Mouse (Mus musculus): ENCODE results near the gene Wwp2. TPM values are rescaled to one million over a fixed set of nuclear protein-coding genes. Genes with fewer than 3 reads are reported as not detected.

Gene Wwp2
- polyA plus RNA-seq (2014; fragmentation: Nextera tagmentation; extraction: Ambion mirVana), result 51.1 and 59.3 TPM in 2 replicates

DNA sequence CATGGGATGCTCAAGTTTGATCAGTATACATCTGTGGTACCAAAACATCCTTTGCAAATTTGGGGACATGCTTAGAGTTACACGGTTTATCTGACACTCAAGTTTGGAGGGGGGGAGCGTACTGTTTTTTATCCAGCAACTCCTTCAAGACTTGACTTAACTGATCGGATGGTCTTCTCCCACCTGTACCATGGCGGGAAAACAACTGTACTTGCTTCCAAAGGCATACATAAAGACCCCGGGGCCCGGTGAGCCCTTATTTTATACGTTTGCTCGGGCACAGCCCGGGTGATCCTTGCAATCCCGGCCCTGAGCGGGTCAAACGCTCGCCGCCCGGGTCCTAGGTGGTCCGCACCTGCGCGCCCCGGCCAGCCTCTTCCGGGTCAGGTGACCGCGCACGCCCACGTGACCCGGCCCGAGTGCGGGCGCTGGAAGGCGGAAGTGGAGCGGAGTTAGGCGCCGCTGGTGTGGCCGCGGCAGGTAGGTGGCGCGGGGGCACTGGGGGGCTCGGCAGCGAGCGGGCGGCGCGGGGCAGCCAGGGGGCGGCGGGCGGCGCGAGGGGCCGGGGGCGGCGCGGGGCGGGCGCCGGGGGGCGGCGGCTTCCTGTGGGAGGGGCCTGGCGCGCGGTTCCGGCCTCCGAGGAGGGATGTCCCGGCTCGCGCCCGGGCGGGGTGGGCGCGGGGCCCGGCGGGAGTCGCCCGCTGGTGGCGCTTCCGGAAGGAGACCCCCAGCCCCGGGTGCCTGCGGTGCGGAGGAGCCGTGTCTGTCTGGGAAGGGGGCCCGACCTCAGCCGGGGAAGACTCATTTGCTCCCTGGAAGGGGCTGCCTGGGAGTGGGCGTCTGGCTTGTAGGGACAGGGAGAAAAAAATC lies at the start of gene Wwp2:
Wwp2 (plus strand) TSS at position 404 of the 870 bp plus-strand sequence.
- under 1% methylated on average over 49 of the region's 81 CpGs for WGBS
- ATAC-seq (replicated peaks; ENCODE audit: low FRiP score) (peak; percentile 90), DNase-seq (ENCODE audit: low spot score) (peak; percentile 90)
- Histone ChIP-seq H3K4me3 (ENCODE audit: low read depth, low read length) (peak within 1 kb of the TSS; percentile 89), H3K27me3 (ENCODE audit: control insufficient read depth, insufficient read depth, low read length) (no peaks in the 10 kb centered on the region), H3K36me3 (ENCODE audit: control insufficient read depth, insufficient read depth, low read length) (no peaks in the 10 kb centered on the region), H3K4me2 (ENCODE audit: low read depth, low read length, severe bottlenecking) (peak within 1 kb of the TSS; percentile 57), H3K4me1 (replicated peaks; ENCODE audit: control insufficient read depth, insufficient read depth, low read length) (no peaks in the 10 kb centered on the region; the same call in 1 of the 2 replicates), H3K9ac (ENCODE audit: low read length) (peak within 1 kb of the TSS; percentile 86), H3K27ac (ENCODE audit: low read depth, low read length) (peak within 1 kb of the TSS; percentile 51), H3K9me3 (ENCODE audit: control insufficient read depth, low read length) (no peaks in the 10 kb centered on the region)

DNA sequence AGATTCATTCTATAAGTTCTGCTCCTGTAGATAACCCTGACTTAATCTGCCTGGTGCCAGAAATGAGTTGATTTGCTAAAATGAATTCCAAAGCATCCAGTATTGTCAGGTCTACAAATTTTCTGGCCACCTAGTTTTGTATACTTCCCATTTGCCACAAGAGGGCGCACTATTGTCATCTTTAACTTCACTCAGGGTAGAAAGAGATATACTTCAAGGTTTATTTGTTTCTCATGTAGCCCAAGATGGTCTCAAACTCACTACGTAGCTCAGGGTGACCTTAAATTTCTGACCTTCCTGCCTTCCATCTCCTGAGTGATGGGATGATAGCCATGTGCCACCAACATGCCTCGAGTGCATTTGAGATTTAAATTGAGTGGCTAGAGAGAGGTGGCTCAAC lies 49.5 kb upstream of the Wwp2 start:
- no peak for ATAC-seq (replicated peaks; ENCODE audit: low FRiP score)
- H3K9ac ChIP-seq (ENCODE audit: low read length), result no peak overlapping the region
- no peak overlapping the region for H3K4me3 ChIP-seq (ENCODE audit: low read depth, low read length)
- H3K4me1 ChIP-seq (replicated peaks; ENCODE audit: control insufficient read depth, insufficient read depth, low read length), result no peaks in the 10 kb centered on the region
- no peak for DNase-seq (ENCODE audit: low spot score)
- H3K36me3 ChIP-seq (ENCODE audit: control insufficient read depth, insufficient read depth, low read length), result no peaks in the 10 kb centered on the region
- no peaks in the 10 kb centered on the region for H3K27me3 ChIP-seq (ENCODE audit: control insufficient read depth, insufficient read depth, low read length)
- no peaks in the 10 kb centered on the region for H3K9me3 ChIP-seq (ENCODE audit: control insufficient read depth, low read length)
- no peak overlapping the region for H3K4me2 ChIP-seq (ENCODE audit: low read depth, low read length, severe bottlenecking)
- 30% methylated on average over 3 of the region's 3 CpGs for WGBS
- H3K27ac ChIP-seq (ENCODE audit: low read depth, low read length), result no peak overlapping the region

DNA sequence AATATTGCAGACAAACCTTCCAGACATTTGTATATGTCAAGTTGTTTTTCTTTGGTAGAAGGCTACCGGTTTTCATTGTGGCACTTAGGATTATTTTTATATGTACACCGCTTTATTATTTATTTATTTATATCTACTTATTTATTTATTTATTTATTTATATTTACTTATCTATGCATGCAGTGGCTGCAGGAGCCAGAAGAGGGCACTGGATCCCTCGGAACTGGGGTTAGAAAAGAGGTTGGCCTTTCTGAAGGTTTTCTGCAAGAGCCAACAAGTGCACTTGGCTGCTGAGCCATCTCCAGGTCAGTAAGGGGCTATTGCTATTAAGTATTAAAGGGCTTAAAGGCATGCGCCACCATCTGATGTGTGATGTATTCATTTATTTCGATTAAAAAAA lies 48.3 kb upstream of the Wwp2 start:
- WGBS, result 66% methylated on average over 5 of the region's 5 CpGs
- Histone ChIP-seq H3K9ac (ENCODE audit: low read length) (no peak overlapping the region), H3K4me2 (ENCODE audit: low read depth, low read length, severe bottlenecking) (no peak overlapping the region), H3K4me3 (ENCODE audit: low read depth, low read length) (no peak overlapping the region), H3K27ac (ENCODE audit: low read depth, low read length) (no peak overlapping the region), H3K36me3 (ENCODE audit: control insufficient read depth, insufficient read depth, low read length) (no peaks in the 10 kb centered on the region), H3K27me3 (ENCODE audit: control insufficient read depth, insufficient read depth, low read length) (no peaks in the 10 kb centered on the region), H3K4me1 (replicated peaks; ENCODE audit: control insufficient read depth, insufficient read depth, low read length) (no peaks in the 10 kb centered on the region), H3K9me3 (ENCODE audit: control insufficient read depth, low read length) (no peaks in the 10 kb centered on the region)
- ATAC-seq (replicated peaks; ENCODE audit: low FRiP score) (no peak), DNase-seq (ENCODE audit: low spot score) (no peak)

DNA sequence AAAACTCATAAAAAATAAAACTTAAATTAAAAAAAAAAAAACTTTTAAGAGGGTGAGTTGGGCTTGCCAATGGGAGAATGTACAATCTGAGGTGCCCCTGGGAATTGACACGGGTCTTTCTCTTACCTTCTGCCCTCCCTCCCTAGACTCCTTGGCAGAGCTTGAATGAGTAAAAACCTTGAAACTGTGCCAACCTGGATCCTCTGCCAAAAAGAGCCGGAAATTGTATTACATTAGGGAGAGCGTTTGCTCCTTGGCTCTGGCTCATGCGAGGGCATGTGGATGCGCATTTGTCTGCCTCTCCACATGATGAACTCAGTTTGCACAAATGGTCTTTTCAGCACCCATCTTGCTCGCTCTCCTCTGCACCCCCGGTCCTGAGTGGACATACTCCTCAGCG lies 46.6 kb upstream of the Wwp2 start:
- Histone ChIP-seq H3K4me1 (replicated peaks; ENCODE audit: control insufficient read depth, insufficient read depth, low read length) (no peaks in the 10 kb centered on the region), H3K36me3 (ENCODE audit: control insufficient read depth, insufficient read depth, low read length) (no peaks in the 10 kb centered on the region), H3K9me3 (ENCODE audit: control insufficient read depth, low read length) (no peaks in the 10 kb centered on the region), H3K4me2 (ENCODE audit: low read depth, low read length, severe bottlenecking) (no peak overlapping the region), H3K4me3 (ENCODE audit: low read depth, low read length) (no peak overlapping the region), H3K27ac (ENCODE audit: low read depth, low read length) (no peak overlapping the region), H3K9ac (ENCODE audit: low read length) (no peak overlapping the region), H3K27me3 (ENCODE audit: control insufficient read depth, insufficient read depth, low read length) (no peaks in the 10 kb centered on the region)
- DNase-seq (ENCODE audit: low spot score), result no peak
- WGBS, result 92% methylated on average over 8 of the region's 8 CpGs
- ATAC-seq (replicated peaks; ENCODE audit: low FRiP score), result no peak

DNA sequence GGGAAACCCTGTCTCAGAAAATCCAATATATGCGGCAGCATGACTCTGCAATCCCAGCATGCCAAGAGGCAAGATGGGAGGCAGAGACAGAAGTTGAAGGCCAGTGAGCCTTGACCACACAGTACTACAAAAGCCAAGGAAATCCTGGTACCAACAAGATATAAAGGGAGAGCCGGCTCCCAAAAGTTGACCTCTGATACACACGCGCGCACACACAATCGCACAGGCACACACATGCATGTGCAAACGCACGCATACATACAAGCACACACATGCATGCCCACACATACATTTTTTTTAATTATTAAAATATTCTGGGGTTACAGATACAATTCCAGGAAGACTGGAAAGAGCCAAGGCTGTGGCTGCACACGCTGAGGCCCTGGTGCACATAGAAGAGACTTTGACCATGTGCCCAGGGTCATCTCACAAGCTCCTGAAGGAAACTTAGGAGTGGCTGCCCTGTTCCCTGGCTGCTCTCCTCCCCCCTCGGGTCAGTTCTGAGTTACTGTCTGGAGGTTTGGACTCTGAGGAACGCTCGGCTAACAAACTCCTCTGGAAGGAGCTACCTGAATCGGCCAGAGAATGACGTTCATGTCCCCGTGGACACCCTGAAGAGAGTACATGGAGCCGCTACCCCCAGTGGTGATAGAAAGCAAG lies 45.6 kb upstream of the Wwp2 start:
- Histone ChIP-seq H3K4me2 (ENCODE audit: low read depth, low read length, severe bottlenecking) (no peak overlapping the region), H3K9me3 (ENCODE audit: control insufficient read depth, low read length) (no peaks in the 10 kb centered on the region), H3K9ac (ENCODE audit: low read length) (no peak overlapping the region), H3K27me3 (ENCODE audit: control insufficient read depth, insufficient read depth, low read length) (no peaks in the 10 kb centered on the region), H3K27ac (ENCODE audit: low read depth, low read length) (no peak overlapping the region), H3K4me1 (replicated peaks; ENCODE audit: control insufficient read depth, insufficient read depth, low read length) (no peaks in the 10 kb centered on the region), H3K4me3 (ENCODE audit: low read depth, low read length) (no peak overlapping the region), H3K36me3 (ENCODE audit: control insufficient read depth, insufficient read depth, low read length) (no peaks in the 10 kb centered on the region)
- 91% methylated on average over 16 of the region's 16 CpGs for WGBS
- DNase-seq (ENCODE audit: low spot score) (no peak), ATAC-seq (replicated peaks; ENCODE audit: low FRiP score) (no peak)

DNA sequence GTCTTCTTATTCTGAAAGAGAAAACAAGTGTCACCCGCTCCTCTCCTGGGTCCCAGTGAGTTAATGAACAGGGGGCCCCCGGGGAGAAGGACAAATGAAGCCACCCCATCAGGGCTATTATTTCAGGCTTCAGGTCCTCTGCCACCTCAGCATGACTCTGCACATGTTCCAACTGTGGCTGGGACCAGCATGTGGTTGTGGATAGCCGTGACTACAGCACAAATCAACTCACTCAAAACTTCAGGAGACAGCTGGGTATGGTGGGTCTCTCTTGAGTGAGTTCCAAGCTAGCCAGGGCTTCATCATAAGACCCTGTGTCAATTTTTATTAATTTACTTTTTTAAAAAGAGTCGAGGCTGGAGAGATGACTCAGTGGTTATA lies 45.0 kb upstream of the Wwp2 start:
- Histone ChIP-seq H3K9me3 (ENCODE audit: control insufficient read depth, low read length) (no peaks in the 10 kb centered on the region), H3K27me3 (ENCODE audit: control insufficient read depth, insufficient read depth, low read length) (no peaks in the 10 kb centered on the region), H3K27ac (ENCODE audit: low read depth, low read length) (no peak overlapping the region), H3K4me1 (replicated peaks; ENCODE audit: control insufficient read depth, insufficient read depth, low read length) (no peaks in the 10 kb centered on the region), H3K4me2 (ENCODE audit: low read depth, low read length, severe bottlenecking) (no peak overlapping the region), H3K9ac (ENCODE audit: low read length) (no peak overlapping the region), H3K36me3 (ENCODE audit: control insufficient read depth, insufficient read depth, low read length) (no peaks in the 10 kb centered on the region), H3K4me3 (ENCODE audit: low read depth, low read length) (no peak overlapping the region)
- no peak for DNase-seq (ENCODE audit: low spot score)
- WGBS, result 68% methylated on average over 4 of the region's 4 CpGs
- no peak for ATAC-seq (replicated peaks; ENCODE audit: low FRiP score)

DNA sequence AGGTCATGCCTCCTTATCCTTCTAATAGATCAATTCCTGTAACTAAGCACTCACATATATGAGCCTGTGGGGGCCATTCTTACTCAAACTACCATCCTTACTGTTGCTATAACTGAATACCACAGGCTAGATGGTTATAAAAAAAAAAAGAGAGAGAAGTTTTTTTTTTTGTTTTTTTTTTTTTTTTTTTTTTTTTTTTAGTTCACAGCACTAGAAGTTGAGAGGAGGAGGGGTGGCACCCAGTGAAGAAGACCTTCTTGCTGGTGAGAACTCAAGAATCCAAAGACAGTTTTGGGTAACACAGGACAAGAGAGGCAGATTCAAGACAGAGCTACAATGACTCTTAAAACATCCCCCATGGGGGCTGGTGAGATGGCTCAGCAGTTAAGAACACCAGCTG lies 40.8 kb upstream of the Wwp2 start:
- H3K4me2 ChIP-seq (ENCODE audit: low read depth, low read length, severe bottlenecking), result no peak overlapping the region
- H3K27ac ChIP-seq (ENCODE audit: low read depth, low read length), result no peak overlapping the region
- no peak for DNase-seq (ENCODE audit: low spot score)
- no peak for ATAC-seq (replicated peaks; ENCODE audit: low FRiP score)
- no peaks in the 10 kb centered on the region for H3K36me3 ChIP-seq (ENCODE audit: control insufficient read depth, insufficient read depth, low read length)
- no peaks in the 10 kb centered on the region for H3K27me3 ChIP-seq (ENCODE audit: control insufficient read depth, insufficient read depth, low read length)
- no peak overlapping the region for H3K9ac ChIP-seq (ENCODE audit: low read length)
- no peak overlapping the region for H3K4me3 ChIP-seq (ENCODE audit: low read depth, low read length)
- no peaks in the 10 kb centered on the region for H3K9me3 ChIP-seq (ENCODE audit: control insufficient read depth, low read length)
- H3K4me1 ChIP-seq (replicated peaks; ENCODE audit: control insufficient read depth, insufficient read depth, low read length), result no peaks in the 10 kb centered on the region

DNA sequence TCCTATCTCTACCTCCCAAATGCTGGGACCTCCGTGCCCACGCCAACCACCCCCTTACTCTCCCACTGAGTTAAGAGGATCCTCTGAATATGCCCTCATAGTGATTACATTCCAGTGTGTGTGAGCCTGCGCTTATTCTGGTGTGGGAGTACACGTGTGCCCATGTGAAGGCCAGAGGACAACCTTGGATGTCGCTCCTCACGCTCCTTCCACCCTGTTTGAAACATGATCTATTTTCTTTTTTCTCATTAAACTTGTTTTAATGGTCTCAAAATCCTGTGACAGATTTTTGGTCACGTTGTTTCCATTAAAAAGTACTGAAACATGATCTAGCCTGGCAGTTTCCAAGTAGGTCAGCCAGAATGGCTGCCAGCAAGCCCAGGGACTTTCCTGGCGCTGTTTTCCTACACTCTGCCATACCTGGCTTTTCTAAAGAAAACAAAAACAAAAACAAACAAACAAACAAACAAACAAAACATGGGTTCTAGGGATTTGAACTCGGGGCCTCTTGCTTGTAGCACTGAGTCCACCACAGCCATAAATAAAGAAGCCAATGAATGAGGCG lies 40.0 kb upstream of the Wwp2 start:
- Histone ChIP-seq H3K4me1 (replicated peaks; ENCODE audit: control insufficient read depth, insufficient read depth, low read length) (no peaks in the 10 kb centered on the region), H3K27me3 (ENCODE audit: control insufficient read depth, insufficient read depth, low read length) (no peaks in the 10 kb centered on the region), H3K36me3 (ENCODE audit: control insufficient read depth, insufficient read depth, low read length) (no peaks in the 10 kb centered on the region), H3K27ac (ENCODE audit: low read depth, low read length) (no peak overlapping the region), H3K4me3 (ENCODE audit: low read depth, low read length) (no peak overlapping the region), H3K9ac (ENCODE audit: low read length) (no peak overlapping the region), H3K9me3 (ENCODE audit: control insufficient read depth, low read length) (no peaks in the 10 kb centered on the region), H3K4me2 (ENCODE audit: low read depth, low read length, severe bottlenecking) (no peak overlapping the region)
- ATAC-seq (replicated peaks; ENCODE audit: low FRiP score) (no peak), DNase-seq (ENCODE audit: low spot score) (no peak)
- 86% methylated on average over 10 of the region's 10 CpGs for WGBS
